Mouse (Mus musculus): ENCODE measurements around the gene Plekho1. TPM values are rescaled to one million over a fixed set of nuclear protein-coding genes. Genes with fewer than 3 reads are reported as not detected.
"Not testable (repeated sequence)": the region's sequence is repeated elsewhere in the genome, so short reads cannot be mapped to it uniquely, and the experiment has no call there.

Gene Plekho1
- 10 to 100 TPM; 16.8 to 33.6 (median 28.7) TPM for total RNA-seq (2022)

DNA sequence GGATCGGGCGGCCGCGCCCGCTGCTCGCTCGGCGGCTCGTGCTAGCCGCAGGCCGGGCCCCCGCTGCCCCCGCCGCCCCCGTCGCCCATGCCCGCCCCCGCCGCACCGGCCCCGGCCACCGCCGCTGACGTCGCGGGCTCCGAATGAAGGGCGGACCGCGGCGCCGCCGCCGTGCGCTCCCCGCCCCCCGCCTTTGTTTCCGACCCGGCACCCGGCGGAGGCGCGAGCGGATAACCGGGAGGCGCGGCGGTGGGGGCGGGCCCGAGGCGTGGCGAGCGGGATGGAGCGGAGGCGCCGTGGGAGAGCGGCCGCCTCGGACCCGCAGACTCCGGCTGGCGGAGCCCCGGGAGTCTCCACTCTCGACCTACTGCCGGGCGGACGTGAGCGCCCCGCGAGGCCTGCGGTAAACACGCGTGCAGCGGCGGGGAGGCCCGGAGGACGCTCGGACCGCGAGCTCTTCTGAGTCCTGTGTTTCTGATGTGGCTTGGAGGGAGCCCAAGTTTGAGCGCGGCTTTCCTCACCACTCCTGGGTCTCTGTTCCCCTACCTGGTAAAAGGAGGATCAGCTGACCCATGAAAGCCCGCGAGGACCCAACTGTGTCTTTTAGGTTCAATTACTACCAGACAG, at the start of gene Plekho1:
Gene Plekho1, minus strand, starts transcription at position 200 of the 627 bp plus-strand sequence.
- no peak for DNase-seq

GRCm38 (mm10) chr3:96044559-96044958, 48.8 kb upstream of the Plekho1 start:
- DNase-seq = not testable (repeated sequence)

- no peak for DNase-seq
Measured at GRCm38 (mm10) chr3:96043104-96043503, 47.3 kb upstream of the Plekho1 start.

DNA sequence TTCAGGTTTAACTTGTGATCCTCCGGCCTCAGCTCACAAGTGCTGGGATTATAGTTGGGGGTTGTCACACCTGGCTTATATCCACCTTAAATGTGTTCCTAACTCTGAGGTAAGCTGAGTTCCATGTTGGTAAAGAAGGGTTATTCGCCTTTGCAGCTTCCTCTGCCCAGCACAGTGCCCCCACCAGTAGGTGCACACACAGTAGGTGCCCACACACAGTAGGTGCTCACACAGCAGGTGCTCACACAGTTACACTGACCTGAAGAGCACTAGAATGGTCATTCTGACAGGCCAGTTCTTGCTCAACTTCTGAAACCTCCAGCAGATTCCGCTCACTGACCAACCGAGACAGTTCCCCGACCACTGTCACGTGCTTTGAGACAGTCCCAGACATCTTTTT, 45.3 kb upstream of the Plekho1 start:
- DNase-seq = no peak

- DNase-seq = no peak
Measured at GRCm38 (mm10) chr3:96040663-96041006, 44.8 kb upstream of the Plekho1 start.

DNA sequence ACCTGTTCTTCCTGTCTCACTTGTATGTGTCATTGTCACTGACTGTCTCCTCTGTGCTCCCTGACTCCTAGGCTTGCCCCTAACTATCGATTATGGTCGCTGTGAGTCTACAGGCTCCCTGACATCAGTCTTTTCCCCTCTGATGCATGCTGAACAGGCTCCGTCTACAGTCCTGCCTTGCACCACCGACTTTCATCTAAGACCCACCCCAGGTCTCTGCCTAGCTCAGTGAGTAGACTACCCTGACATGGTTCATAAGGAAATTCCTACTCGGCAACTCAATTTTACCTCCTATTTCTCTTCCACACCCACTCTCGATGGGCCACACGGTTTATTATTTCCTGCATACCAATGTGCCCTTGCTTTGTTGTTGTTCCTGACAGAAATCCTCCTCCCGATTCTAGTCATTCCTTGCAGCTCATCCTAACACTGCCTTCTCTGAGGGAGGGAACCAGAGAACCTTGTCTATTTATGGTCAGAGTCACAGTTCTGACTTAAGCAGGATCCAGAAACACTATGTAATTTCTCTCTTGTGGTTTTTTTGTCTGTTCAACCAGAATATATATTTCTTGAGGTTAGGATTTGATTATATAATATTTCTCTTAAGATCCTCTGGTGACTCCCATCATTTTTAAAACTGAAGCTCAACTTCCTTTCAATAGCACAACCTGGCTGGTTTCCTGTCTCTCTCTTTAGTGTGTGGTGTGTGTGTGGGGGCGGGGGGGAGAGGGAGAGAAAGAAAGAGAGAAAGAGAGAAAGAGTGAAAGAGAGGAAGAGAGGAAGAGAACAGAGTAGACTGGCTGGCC, 44.3 kb upstream of the Plekho1 start:
- no peak for DNase-seq

GRCm38 (mm10) chr3:96038851-96039250, 43.0 kb upstream of the Plekho1 start:
- DNase-seq = no peak

DNA sequence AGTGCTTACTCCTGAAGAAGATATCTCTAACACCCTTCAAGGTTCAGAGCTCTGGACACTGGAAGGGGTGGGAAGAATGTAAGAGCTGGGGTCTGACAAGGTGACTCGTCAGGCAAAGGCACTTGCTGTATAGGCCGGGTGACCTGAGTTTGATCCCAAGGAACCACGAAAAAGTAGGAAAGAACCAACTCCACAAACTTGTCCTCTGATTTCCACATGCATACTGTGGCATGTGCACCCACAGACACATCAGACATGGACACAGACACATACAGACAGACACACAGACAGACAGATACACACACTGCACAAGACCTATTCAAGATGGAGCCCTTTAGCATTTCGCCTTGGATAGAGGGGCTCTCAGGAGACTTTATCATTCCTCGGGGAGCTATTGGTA, 42.4 kb upstream of the Plekho1 start:
- DNase-seq = no peak

- DNase-seq = no peak
Measured at GRCm38 (mm10) chr3:96036796-96037195, 41.0 kb upstream of the Plekho1 start.

DNA sequence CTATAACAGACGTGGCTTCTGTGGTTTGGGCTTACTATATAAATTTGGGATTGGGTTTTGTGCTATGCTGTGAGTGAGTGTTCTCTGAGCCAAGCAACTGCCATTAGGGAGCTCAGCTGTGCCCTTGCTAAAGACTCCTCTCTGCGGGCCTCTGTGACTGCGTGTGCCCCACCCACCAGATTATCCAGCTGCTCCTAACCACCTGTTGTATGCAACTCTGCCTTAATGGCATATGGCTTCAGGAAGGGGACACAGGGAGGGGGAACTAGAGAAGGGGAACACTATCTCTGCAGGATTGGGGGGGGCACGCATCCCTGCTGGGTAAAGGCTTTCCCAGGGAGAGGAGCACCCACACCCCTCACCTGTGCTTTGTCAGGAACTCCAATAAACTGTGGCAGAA, 37.2 kb upstream of the Plekho1 start:
- DNase-seq = no peak

DNA sequence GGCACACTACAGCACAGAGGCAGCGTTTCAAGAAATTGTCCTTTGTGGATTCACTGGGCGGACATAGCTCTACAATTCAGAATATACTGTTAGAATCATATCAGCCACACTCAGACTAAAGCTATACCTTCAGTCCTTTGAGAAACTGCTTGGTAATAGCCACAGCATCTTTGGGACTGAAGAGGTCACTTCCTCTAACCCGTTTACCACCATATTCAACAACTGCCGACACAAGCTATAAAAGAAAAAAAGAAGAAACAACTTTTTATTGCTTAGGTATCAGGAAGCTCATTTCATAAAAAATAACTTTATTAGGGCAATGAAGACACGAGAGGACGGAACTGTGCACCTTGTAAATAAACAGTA, 36.8 kb upstream of the Plekho1 start:
- no peak for DNase-seq

DNA sequence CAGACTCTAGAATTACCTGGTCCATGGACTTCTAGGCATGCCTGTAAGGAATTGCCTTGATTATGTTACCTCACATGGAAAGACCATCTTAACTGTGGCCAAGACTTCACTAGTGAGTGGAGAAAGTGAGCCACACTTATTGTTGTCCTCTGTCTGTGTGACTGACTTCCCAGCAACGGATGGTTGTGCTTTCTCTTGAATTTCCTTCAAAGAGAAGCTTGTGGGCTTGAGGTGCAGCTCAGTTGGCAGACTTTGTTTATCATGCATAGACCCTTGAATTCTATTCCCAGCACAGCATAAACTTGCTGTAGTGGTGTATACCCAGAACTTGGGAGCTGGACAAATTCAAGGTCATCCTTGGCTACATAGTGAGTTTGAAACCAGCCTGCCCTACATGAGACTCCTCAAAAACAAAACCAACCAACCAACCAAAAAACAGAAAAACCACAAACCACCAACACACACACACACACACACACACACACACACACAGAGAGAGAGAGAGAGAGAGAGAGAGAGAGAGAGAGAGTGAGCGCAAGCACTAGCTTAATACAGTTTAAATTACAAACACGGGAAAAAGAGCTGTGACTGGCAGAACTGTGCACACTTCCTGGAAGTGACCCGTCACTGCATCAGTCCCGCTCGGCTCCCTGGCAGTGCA, 36.3 kb upstream of the Plekho1 start:
- no peak for DNase-seq

DNA sequence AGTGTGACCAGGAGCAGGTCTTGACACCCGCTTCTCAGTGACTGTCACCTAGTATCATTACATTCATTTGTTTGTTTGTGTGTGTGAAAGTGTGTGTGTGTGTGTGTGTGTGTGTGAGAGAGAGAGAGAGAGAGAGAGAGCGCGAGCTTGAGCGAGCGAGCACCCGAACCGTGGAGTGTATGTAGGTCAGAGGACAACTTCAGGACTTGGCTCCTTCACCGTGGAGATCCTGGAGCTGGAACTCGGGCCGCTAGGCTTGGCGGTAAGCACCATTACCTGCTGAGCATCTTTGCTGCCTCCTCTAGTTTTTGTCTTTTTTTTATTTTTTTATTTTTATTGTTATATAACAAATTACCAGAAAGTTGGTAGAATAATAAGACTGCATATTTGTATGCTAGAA, 34.0 kb upstream of the Plekho1 start:
- DNase-seq = no peak

DNA sequence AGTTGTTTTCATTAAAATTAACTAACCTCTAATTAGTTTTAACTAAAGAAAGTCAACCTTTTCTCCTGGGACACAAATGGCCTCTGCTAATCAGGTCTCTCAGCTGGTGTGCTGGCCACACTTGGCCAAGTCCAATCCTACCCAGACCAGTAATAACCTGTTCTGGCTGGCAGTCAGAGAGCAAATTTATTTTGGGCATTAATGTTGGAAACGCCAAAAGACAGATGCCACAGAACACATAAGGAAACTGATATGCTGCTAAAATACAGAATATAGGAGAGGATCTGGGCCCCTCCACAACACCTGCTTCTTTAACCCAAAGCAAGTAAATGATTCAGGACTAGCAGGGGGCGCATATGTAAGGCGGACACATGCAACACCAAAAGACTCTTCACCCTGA, 33.5 kb upstream of the Plekho1 start:
- no peak for DNase-seq

- no peak for DNase-seq
Measured at GRCm38 (mm10) chr3:96027875-96028274, 32.1 kb upstream of the Plekho1 start.

DNA sequence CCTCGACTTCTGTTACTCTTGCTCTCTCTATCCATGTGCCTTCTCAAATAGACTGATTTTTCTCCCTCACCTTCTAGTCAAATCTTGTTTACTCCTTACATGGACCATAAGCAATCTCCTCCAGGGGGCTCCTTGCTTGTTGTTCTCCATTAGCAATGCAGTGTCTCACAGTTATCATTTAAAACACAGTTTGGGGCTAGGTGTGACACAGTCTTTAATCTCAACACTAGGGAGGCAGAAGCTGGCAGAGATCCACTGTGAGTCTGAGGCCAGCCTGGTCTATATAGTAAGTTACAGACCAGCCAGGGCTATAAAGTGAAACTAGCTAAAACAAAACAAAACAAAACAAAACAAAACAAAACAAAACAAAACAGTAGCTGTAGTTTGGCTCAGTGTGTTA, 31.3 kb upstream of the Plekho1 start:
- DNase-seq = no peak

- no peak for DNase-seq
Measured at GRCm38 (mm10) chr3:96021421-96022128, 25.8 kb upstream of the Plekho1 start.

- no peak for DNase-seq
Measured at GRCm38 (mm10) chr3:96020735-96021134, 24.9 kb upstream of the Plekho1 start.

DNA sequence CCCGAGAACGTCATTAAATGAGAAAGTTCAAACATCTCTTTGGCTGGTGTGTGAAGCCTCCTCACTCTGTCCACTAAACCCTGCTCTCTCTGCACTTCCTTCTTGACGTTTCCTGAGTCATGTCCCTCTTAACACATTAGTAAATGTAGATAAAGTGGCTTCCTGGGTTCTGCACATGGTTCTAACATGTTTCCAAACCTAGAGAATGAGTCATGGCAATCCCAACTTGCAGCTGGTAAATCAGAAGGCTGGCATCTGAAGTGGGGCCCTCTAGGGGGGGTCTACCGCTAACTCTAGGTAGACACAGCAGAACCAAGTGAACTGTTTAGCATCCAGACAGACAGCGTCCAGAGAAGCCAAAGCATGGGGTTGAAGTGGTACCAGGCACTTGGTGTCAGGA, 21.7 kb upstream of the Plekho1 start:
- DNase-seq = no peak

GRCm38 (mm10) chr3:96016257-96016889, 20.6 kb upstream of the Plekho1 start:
- no peak for DNase-seq

DNA sequence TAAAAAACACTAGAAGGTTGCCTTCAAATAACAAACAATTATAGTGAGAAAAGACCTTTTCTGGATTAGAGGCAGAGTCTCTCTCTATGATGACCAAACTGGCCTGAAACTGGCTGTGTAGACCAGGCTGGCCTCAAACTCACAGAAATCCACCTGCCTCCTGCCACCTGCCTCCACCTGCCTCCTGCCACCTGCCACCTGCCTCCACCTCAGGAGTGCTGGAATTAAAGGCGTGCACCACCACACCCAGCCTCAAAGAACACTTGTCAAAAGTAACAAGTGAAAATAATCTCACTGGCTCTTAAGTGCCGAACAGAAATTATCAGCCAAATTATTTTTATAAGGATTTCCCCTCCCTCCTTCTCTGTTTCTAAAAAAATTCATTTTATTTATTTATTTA, 19.9 kb upstream of the Plekho1 start:
- no peak for DNase-seq

GRCm38 (mm10) chr3:96012805-96013204, 17.0 kb upstream of the Plekho1 start:
- DNase-seq = no peak

- no peak for DNase-seq
Measured at GRCm38 (mm10) chr3:96008463-96008862, 12.7 kb upstream of the Plekho1 start.

Measured in adrenal gland, adult 8-10 months (tissue).